Mouse (Mus musculus): ENCODE results near the gene Pla2g4a. TPM values are rescaled to one million over a fixed set of nuclear protein-coding genes. Genes with fewer than 3 reads are reported as not detected.

Gene Pla2g4a
- total RNA-seq (2021): 1 to 10 TPM in 1 of 2 experiments, under 1 TPM in 1; 0.56 to 2.1 TPM

DNA sequence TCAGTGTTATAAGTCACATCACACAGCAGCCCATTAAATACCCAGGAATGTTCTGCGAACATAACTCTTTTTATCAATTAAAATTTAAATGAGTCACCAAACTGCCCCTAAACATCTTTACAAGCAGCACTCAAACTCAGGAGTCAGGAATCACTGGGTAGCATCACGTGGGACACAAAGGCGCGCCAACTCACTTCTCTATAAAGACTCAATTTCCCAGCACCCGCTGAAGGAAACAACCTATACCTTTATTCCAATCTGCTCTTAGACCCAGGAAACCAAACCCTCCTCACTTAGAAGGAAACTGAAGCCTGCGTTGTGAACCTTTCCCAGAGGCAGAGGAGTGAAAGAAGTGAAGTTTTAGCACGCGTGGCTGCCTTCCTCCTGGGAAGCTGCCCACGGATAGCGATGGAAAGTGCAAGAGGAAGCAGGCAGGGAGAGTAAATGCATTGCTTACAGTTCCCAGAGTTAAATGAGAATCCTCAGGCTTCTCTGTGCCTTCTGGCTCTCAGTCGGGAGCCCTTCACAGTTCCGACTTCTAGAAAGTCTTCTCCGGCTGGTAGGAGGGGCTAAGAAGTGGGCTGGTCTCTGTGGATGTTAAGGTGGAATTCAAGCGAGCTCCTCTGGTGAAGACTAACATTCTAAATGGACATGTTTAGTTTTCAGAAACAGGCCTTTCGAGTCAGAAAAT is at the start of gene Pla2g4a:
Gene Pla2g4a (minus strand): TSS at position 557 of the 691 bp plus-strand sequence.
- DNase-seq: no peak
- intact Hi-C loops (cut with DNase I): no loop called here

DNA sequence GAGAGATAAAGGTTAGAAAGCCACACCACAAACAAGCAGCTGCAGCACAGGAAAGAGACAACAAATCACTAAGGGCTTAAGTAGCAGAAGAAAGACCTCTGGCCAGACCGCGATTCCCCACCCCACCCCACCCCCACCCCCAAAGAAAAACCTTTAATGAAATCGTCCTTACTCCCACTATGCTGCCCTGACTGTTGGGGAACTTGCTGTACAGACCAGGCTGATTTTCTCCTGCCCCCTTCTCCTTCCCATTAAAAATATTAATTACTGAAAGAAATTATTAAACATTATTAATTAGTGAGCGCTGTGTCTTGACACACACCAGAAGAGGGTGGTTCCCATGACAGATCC is 49.5 kb upstream of the Pla2g4a start:
- intact Hi-C loops (cut with DNase I): no loop called here
- DNase-seq: no peak

DNA sequence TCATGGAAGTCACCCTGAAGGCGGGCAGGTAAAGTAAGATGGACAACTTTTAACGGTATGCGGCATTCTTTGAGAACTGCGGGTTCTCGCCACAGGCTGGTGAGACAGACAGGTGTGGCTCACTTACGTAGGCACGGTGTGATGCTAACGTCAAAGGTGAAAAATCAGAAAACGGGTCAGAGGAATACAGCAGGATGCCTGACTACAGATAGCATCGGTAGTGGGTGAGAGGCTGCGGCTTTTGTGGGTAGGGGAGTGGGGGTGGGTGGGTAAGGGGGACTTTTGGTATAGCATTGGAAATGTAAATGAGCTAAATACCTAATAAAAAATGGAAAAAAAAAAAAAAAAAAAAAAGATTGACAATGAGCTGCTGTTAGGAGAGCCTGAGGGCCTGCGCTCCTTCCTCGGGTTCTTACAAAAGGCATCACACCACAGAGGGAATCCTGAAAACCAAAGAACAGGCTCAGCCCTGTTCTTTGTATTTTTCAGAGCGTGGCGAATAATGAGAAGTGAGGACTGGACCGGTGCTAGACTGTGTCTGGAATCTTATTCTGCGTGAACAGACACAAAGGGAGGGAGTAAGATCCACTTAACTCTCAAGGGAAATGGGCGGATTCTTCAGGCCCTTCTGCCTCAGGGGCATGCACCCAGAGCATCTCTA is 49.0 kb upstream of the Pla2g4a start:
- DNase-seq: no peak
- intact Hi-C loops (cut with DNase I): no loop called here

DNA sequence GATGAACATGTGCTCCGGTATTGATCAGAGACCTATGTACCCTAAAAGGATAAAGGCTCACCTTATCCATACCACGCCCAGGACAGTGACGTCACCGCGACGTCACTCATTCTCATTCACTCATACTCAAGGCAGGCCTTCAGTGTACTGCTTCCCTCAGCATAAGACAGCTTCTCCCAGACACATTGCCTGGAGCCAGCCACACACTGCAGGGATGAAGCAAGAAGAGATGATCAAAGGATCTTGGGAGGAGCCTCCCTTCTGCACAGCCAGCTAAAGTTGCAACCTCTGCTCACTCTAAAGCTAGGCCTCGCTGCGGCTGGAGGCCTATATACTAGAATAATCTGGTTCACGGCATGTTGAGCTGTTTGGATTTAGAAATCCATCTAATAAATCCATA is 48.0 kb upstream of the Pla2g4a start:
- intact Hi-C loops (cut with DNase I): no loop called here

DNA sequence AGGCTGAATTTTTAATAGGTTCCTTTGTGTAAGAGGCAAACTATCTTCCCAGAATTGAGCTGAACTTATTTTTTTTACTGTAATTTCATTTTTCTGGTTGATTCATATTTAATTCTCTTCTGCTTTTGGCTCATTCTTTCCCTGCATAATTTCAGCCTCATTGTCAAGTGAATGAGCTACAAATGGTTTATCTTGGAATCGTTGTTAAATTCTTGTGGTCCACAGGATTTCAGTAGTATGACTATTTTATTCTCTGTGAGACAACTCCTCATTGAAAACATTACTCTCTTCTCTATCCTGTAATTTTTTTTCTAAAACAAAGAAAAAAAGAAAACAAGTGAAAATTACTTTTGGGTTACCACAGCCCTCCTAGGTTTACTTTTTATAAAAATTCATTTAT is 14.5 kb upstream of the Pla2g4a start:
- intact Hi-C loops (cut with DNase I): no loop called here

More for the DNA sequence above, 48.0 kb upstream of the Pla2g4a start:
- no peak for DNase-seq

DNA sequence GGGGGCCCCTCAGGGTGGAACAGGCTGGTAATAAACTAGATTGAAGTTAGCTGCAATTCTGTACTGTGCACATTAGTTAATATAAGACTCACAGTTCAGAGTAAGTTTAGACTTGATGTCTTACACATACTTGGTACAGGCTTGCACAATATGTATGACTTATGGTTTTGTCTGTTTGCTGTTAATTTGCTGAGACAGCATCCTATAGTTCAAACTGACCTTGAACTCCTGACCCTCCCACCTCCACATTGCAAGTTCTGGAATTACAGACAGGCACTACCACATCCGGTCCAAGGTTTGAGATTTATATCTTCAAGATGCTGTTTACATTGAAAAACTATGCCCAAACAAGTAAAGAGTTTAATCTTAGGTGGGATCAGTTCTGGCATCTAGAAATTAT is 4.7 kb upstream of the Pla2g4a start:
- intact Hi-C loops (cut with DNase I): no loop called here
- no peak for DNase-seq

More for the DNA sequence above, 14.5 kb upstream of the Pla2g4a start:
- no peak for DNase-seq

DNA sequence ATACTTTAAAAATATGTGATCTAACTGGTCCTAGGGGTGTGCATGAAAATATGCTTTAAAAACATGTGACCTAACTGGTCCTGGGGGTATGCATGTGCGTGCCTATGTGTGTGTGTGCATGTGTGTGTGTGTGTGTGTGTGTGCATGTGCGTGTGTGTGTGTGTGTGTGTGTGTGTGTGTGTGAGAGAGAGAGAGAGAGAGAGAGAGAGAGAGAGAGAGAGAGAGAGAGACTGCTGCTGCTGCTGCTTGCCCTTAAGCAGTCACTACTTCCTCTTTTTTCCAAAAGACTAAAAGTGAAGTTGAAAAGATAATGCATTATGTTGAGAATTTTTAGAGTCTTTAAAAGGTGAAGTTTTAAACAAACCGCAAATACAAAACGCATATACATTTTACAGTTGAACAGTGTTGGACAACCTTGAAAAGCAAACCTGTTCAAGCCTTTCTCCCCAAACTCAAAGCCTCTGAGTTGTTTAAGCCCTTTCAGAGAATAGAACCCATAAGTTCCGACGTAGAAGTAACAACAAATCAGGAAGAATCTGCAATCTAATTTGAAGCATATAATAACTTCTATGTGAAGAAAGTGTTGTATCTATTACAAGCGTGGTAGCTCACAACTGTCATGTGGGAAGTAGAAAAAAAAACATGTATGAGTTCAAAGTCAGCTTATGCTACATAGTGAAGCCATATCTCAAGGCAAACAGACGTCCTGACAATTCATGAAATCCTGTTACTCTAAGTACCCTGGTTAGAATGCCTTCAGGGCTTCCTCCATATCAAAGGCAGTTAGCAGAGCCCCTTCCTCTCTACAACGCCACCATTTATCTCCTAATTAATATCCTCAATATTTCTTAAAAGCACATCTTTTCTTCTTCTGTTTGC is 574 bp upstream of the Pla2g4a start:
- intact Hi-C loops (cut with DNase I): no loop called here
- DNase-seq: no peak

DNA sequence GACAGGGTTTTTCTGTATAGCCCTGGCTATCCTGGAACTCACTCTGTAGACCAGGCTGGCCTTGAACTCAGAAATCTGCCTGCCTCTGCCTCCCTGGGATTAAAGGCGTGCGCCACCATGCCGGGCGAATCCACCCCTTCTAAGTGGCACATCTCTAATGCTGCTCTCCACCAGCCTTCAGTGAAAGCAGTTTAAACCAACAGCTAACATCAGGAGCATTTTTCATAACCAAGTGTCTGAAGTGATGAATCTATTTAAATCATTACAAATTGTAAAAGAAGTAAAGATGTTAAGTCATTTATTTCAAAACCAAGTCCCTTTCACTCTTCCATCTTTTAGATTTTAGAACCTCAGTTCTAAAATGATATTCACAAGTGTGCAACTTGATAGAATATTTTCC is 839 bp downstream of the Pla2g4a start:
- intact Hi-C loops (cut with DNase I): no loop called here
- no peak for DNase-seq

DNA sequence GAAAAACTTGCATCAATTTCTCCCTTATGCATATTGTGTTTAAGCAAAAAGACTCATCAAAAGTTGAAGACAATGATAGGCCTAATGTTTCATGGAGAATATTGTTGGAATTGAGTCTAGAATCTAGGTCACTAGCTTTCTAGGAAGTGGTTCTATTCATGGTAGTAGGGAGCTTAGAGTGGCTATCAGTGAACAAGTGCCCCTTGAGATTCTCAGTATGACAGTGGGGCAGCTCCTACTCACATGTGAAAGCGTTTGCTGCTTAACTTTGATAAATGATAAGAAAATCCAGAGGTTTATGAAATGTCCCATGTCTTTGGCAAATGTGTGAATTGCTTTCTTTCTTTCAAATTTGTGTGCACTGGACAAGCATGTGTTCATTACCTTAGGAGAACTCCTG is 2.0 kb downstream of the Pla2g4a start:
- intact Hi-C loops (cut with DNase I): no loop called here
- DNase-seq: no peak

DNA sequence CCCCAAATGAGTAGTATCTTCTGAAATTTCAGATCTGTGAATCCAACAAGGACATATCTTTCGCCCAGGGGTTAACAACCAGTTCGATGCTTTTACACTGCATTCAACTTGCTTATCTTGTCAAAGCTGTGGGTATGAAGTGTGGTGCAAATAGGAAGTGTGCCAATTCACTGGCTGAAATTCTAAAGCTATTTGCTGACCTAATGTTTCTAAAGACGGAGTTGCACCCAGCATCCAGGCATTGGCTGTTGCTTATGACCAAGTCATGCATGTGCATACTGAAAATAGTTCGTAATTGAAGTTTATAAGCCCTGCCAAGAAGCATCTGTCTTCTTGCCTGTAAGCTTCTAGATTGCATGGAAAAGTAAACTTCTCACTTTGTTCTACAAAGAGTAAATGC is 5.6 kb downstream of the Pla2g4a start:
- DNase-seq: no peak
- intact Hi-C loops (cut with DNase I): no loop called here

DNA sequence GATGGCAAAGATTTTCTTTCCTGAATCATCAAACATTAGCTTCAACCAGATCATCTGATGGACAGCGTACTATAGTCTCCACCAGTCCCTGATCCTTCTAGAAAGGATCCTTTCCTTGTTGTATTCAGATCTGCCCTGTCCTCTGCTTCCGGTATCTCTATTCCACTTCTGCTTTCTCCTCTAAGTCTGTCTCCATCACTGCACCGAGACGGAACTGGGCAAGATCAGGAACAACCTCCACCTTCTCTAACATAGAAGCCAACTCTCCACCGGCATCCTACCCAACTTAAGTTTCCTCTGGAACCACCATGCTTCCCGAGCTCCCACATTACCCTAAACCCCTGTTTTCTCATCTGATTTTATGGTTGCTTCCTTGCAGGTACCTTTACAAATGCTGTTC is 7.1 kb downstream of the Pla2g4a start:
- no peak for DNase-seq
- intact Hi-C loops (cut with DNase I): no loop called here

DNA sequence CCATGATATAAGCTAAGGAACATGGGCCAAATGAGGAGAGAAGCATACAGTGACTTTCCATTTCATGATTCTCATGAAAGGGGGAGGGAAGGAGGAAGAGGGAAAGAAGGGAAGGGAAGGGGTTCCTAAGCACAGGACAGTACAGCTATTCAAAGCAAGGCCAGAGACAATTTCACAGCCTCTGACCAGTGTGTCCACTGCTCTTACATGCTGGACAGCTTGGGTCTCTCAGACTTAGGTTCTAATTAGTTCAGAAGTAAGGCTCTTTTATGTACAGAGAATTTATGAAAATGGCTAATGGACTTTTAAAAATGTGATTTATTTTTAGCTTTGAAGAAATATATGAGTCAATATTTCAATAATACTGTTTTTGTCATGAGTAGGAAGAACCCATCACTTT is 9.0 kb downstream of the Pla2g4a start:
- no peak for DNase-seq
- intact Hi-C loops (cut with DNase I): no loop called here

DNA sequence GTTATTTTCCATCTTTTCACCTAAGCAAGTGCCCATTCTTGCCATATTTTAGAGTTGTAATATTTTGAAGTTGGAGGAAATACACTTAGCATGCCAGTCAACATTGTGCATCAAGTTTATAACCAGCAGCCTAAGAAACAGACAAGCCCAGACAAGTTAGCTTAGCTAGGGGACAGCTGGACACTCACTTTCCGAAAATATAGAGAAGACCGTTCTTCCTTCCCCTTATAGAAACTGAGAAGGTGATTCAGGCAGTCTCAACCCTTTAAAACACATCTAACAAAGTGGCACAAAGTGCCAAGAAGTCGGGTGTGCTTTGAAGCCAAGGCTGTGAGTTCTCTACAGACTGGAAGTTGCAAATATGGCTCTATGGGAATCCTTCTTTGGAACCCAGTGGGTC is 10.4 kb downstream of the Pla2g4a start:
- DNase-seq: no peak
- intact Hi-C loops (cut with DNase I): no loop called here

DNA sequence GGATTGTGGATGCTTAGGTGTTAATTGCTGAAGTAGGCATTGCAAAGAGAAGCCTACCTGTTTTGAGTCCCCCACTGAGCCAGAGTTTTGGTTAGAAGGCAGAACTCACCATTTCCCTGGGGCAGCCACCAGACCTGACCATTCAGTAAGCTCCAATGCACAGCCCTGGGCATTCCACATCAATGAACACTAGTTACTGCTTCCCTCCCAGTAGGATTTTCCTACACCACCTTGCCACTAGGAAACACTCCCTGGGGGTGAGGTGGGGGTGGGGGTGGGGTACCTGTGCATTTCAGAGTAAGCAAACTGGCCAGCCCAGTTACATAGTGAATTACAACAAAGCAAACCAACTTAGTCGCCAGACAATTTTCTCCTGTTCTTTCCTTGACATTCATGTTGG is 10.8 kb downstream of the Pla2g4a start:
- intact Hi-C loops (cut with DNase I): no loop called here
- DNase-seq: no peak

DNA sequence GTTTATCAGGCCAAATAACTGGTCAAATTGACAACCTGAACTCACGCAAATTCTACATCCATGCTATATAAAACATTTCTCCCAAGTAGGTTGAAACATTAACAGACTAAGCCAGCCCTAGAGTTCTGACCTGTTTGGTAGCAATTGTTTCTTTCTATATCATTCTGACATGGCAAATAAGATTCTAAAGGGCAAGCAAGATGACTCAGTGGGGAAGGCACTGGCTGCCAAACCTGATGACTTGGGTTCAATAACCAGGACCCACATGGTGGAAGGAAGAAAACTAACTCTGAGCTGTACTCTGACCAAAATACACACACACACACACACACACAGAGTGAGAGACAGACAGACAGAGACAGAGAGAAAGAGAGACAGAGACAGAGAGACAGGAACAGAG is 11.8 kb downstream of the Pla2g4a start:
- intact Hi-C loops (cut with DNase I): no loop called here
- DNase-seq: no peak

DNA sequence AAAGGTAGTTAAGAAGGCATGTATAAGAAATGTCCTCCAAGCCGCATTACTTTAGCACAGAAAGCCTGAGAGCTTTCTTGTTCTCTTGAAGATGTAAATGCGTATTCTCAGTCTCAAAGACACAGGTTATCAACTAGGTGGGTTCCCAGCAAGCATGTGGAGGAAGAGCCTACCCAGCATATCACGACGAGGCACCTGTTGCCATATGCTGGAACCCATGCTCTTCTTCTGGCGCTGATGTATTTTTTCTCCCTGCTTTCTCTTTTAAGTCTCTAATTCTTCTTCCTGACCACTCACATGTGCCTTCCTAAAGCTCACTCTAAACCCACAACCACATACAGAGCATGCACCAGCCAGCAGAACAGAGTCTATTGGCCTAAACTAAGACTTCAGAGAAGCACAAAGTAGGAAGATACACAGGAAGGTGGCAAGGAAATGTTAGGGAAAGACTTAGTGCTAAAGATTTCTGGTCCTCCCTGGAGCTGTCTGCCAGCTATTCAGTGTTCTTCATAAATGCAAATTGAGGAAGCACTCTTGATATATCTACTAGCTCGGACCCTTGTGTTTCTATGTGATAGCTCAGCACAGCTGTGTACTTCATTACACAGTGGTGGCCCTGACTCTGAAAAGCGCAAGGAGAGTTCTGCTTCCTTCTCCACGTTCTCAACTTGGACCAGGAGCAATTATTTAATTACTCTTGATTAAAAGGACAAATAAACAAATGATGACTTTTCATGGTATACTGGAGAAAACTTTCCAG is 12.8 kb downstream of the Pla2g4a start:
- intact Hi-C loops (cut with DNase I): no loop called here
- no peak for DNase-seq

DNA sequence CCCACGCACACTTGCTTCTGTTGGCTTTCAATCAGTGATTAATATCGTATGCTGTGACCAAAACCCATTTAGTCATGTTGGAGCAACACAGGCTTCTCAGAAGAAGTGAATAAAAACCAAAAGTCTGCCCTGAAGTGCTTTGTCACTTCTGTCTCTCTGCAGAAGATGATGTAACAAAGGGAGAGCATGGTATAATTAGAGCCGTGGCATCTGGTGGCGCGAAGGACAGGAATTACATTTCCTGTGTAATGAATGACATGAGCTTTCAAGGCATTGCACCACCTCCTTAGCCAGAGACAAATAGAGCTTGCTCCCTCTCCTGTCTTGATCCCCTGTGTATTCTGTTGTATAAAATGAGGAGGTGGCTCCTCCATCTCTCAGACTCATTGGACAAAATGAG is 14.1 kb downstream of the Pla2g4a start:
- intact Hi-C loops (cut with DNase I): no loop called here

DNA sequence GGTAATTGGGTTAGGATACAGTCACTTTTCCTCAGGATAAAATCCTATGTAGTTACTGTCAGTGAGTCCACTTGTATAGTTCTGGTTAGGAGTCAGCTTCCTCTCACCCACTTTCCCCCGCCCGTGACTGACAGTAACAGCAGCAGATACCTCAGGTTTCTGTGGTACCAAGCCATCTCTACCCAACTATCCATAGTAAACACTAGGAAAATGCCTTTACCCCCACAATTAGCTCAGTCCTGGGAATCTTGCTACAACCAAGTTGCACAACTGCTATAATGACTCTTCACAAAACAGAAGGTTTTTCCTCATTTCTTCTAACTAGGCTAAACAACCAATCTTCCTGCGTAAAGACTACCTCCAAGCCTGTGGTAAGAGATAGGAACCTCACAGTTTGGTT is 14.7 kb downstream of the Pla2g4a start:
- no peak for DNase-seq
- intact Hi-C loops (cut with DNase I): no loop called here

More for the DNA sequence above, 14.1 kb downstream of the Pla2g4a start:
- DNase-seq: no peak

DNA sequence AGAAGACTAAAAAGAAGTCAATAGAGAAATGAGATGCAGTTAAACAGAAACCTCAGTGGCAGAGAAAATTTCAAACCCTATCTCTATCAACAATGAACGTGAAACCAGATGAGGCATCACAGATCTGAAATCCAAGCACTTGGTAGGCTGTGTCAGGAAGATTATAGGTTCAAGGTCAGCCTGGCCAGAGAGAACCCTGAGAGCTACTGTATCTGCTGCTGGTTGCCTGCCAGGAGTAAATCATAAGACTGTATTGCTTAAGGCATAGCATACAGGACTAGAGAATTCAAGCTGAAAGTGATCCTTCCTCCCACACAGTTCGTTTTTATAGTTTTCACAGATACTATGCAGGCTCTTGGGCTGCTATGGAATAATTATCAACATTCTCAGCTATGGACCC is 17.5 kb downstream of the Pla2g4a start:
- intact Hi-C loops (cut with DNase I): no loop called here
- DNase-seq: no peak

DNA sequence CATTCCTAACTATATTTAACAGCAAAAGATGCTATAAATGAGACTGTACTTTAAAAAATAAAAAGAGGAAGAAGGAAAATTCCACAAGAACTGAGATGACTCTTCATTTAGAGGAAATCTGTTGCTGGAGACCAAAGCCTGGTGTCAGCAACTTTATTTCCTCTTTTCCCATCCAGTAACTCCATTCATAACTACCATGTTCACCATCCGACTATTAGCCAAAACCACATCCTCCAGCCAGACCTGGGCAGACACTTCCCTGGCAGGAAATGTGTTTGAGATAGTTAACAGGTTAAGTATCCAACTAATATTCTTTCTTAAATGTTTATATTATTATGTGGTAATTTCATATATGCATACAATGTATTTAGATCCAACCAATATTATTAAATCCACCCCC is 20.8 kb downstream of the Pla2g4a start:
- intact Hi-C loops (cut with DNase I): no loop called here

More for the DNA sequence above, 20.8 kb downstream of the Pla2g4a start:
- DNase-seq: no peak
